Mouse (Mus musculus) heart, embryonic 11.5 days (tissue): ENCODE results near the gene Pmel. TPM values are rescaled to one million over a fixed set of nuclear protein-coding genes. Genes with fewer than 3 reads are reported as not detected.

Experiments
- ATAC-seq: fragments of 200-750 bp; cut with Nextera tagmentation; replicated peaks from 2 replicates; pipeline ENCODE4 v1.8.0; 2017; ENCODE audit warnings: moderate library complexity; ENCODE audit not compliant: insufficient number of reproducible peaks, low FRiP score, low TSS enrichment
- H3K27ac ChIP-seq: fragments of 300-500 bp; sonication (generic); 2 replicates; pipeline ENCODE4 v1.5.1; 2014; ENCODE audit warnings: mild to moderate bottlenecking, low read depth, low read length
- H3K27me3 ChIP-seq: fragments of 300-500 bp; sonication (generic); 2 replicates; pipeline ENCODE4 v1.6.1; 2014; ENCODE audit warnings: mild to moderate bottlenecking, low read length, mixed read lengths; ENCODE audit not compliant: control insufficient read depth, insufficient read depth
- H3K36me3 ChIP-seq: fragments of 300-500 bp; sonication (generic); 2 replicates; pipeline ENCODE4 v1.6.1; 2014; ENCODE audit warnings: mild to moderate bottlenecking, low read length, moderate library complexity, mixed read lengths; ENCODE audit not compliant: control insufficient read depth, insufficient read depth
- H3K4me1 ChIP-seq: fragments of 300-500 bp; sonication (generic); 2 replicates; pipeline ENCODE4 v1.6.1; 2014; ENCODE audit warnings: low read length; ENCODE audit not compliant: control insufficient read depth, insufficient read depth
- H3K4me2 ChIP-seq: fragments of 300-500 bp; sonication (generic); 2 replicates; pipeline ENCODE4 v1.6.1; 2014; ENCODE audit warnings: mild to moderate bottlenecking, moderate library complexity
- H3K4me3 ChIP-seq: fragments of 300-500 bp; sonication (generic); 2 replicates; pipeline ENCODE4 v1.5.1; 2014; ENCODE audit warnings: low read depth, low read length
- H3K9ac ChIP-seq: fragments of 300-500 bp; sonication (generic); 2 replicates; pipeline ENCODE4 v1.6.1; 2014; ENCODE audit warnings: mild to moderate bottlenecking, low read depth, low read length, moderate library complexity
- H3K9me3 ChIP-seq: fragments of 300-500 bp; sonication (generic); replicated peaks from 2 replicates; pipeline ENCODE4 v1.6.1; 2016; ENCODE audit warnings: low read length; ENCODE audit not compliant: control insufficient read depth
- WGBS: fragments of 180-500 bp; shearing (Covaris S2); extraction: QIAGEN DNeasy Blood & Tissue Kit; methylation state at CpG from one replicate; pipeline ENCODE4 v1.1.7; 2014; ENCODE audit not compliant: insufficient replicate concordance; 5-methylcytosine and 5-hydroxymethylcytosine counted together
- polyA plus RNA-seq: library from polyadenylated mRNA; unstranded; fragments of >200 nt; fragmentation: Nextera tagmentation; extraction: Ambion mirVana; gene quantifications from 2 replicates; pipeline ENCODE4 v1.2.1, GENCODE M21; 2014

Gene Pmel
- polyA plus RNA-seq: 0.96 and 1.5 TPM in 2 replicates

- H3K36me3 ChIP-seq: peaks cover 18% of the 10 kb centered on the region
- no peaks in the 10 kb centered on the region for H3K27me3 ChIP-seq
- H3K9ac ChIP-seq: peak within 1 kb of the TSS; percentile 94
- H3K9me3 ChIP-seq: no peaks in the 10 kb centered on the region
- peaks cover 21% of the 10 kb centered on the region for H3K4me1 ChIP-seq
- peak within 1 kb of the TSS; percentile 86 for H3K4me3 ChIP-seq
- no peak for ATAC-seq
- peak within 1 kb of the TSS; percentile 85 for H3K4me2 ChIP-seq
- H3K27ac ChIP-seq: peak within 1 kb of the TSS; percentile 98
- WGBS: 18% methylated on average over 4 of the region's 4 CpGs
Observed at GRCm38 (mm10) chr10:128703895-128704294, at the start of gene Pmel. Gene Pmel, plus strand, starts transcription at chr10:128704195.

- H3K9me3 ChIP-seq: no peaks in the 10 kb centered on the region
- H3K36me3 ChIP-seq: no peaks in the 10 kb centered on the region
- WGBS: 41% methylated on average over 3 of the region's 3 CpGs
- H3K4me1 ChIP-seq: no peaks in the 10 kb centered on the region
- no peak overlapping the region for H3K9ac ChIP-seq
- H3K4me2 ChIP-seq: no peak overlapping the region
- no peak overlapping the region for H3K4me3 ChIP-seq
- ATAC-seq: no peak
- no peak overlapping the region for H3K27ac ChIP-seq
- H3K27me3 ChIP-seq: no peaks in the 10 kb centered on the region
Observed at GRCm38 (mm10) chr10:128655254-128655653, 48.7 kb upstream of the Pmel start.

GRCm38 (mm10) chr10:128656731-128657130 is 47.3 kb upstream of the Pmel start:
- no peaks in the 10 kb centered on the region for H3K36me3 ChIP-seq

GRCm38 (mm10) chr10:128657844-128658243 is 46.2 kb upstream of the Pmel start:
- Histone ChIP-seq H3K9me3 (no peaks in the 10 kb centered on the region), H3K36me3 (no peaks in the 10 kb centered on the region), H3K27ac (no peak overlapping the region), H3K27me3 (no peaks in the 10 kb centered on the region), H3K9ac (no peak overlapping the region), H3K4me2 (no peak overlapping the region), H3K4me1 (no peaks in the 10 kb centered on the region), H3K4me3 (no peak overlapping the region)
- WGBS: 54% methylated on average over 9 of the region's 9 CpGs
- no peak for ATAC-seq

More at GRCm38 (mm10) chr10:128656731-128657130, 47.3 kb upstream of the Pmel start:
- H3K4me2 ChIP-seq: no peak overlapping the region
- 98% methylated on average over 1 of the region's 1 CpGs for WGBS
- no peak for ATAC-seq
- H3K9ac ChIP-seq: no peak overlapping the region
- H3K4me1 ChIP-seq: no peaks in the 10 kb centered on the region
- H3K4me3 ChIP-seq: no peak overlapping the region
- H3K27ac ChIP-seq: no peak overlapping the region
- no peaks in the 10 kb centered on the region for H3K9me3 ChIP-seq
- H3K27me3 ChIP-seq: no peaks in the 10 kb centered on the region

GRCm38 (mm10) chr10:128659490-128659889 is 44.5 kb upstream of the Pmel start:
- no peaks in the 10 kb centered on the region for H3K36me3 ChIP-seq
- no peak overlapping the region for H3K9ac ChIP-seq
- no peak overlapping the region for H3K4me2 ChIP-seq
- no peak for ATAC-seq
- no peaks in the 10 kb centered on the region for H3K27me3 ChIP-seq
- WGBS: 39% methylated on average over 9 of the region's 9 CpGs
- no peak overlapping the region for H3K27ac ChIP-seq
- H3K4me1 ChIP-seq: no peaks in the 10 kb centered on the region
- no peaks in the 10 kb centered on the region for H3K9me3 ChIP-seq
- H3K4me3 ChIP-seq: no peak overlapping the region

- Histone ChIP-seq H3K4me3 (no peak overlapping the region), H3K27me3 (no peaks in the 10 kb centered on the region), H3K4me2 (no peak overlapping the region), H3K4me1 (no peaks in the 10 kb centered on the region), H3K27ac (no peak overlapping the region), H3K9me3 (no peaks in the 10 kb centered on the region), H3K9ac (no peak overlapping the region), H3K36me3 (no peaks in the 10 kb centered on the region)
- no peak for ATAC-seq
Observed at GRCm38 (mm10) chr10:128662465-128662864, 41.5 kb upstream of the Pmel start.

- H3K27me3 ChIP-seq: no peaks in the 10 kb centered on the region
- no peaks in the 10 kb centered on the region for H3K36me3 ChIP-seq
- H3K4me1 ChIP-seq: no peaks in the 10 kb centered on the region
- 50% methylated on average over 5 of the region's 5 CpGs for WGBS
- H3K9ac ChIP-seq: no peak overlapping the region
- ATAC-seq: no peak
- no peaks in the 10 kb centered on the region for H3K9me3 ChIP-seq
- no peak overlapping the region for H3K4me3 ChIP-seq
- H3K4me2 ChIP-seq: no peak overlapping the region
- no peak overlapping the region for H3K27ac ChIP-seq
Observed at GRCm38 (mm10) chr10:128663441-128664220, 40.4 kb upstream of the Pmel start.

- H3K27me3 ChIP-seq: no peaks in the 10 kb centered on the region
- 62% methylated on average over 3 of the region's 3 CpGs for WGBS
- no peaks in the 10 kb centered on the region for H3K4me1 ChIP-seq
- no peaks in the 10 kb centered on the region for H3K36me3 ChIP-seq
- no peak overlapping the region for H3K9ac ChIP-seq
- no peaks in the 10 kb centered on the region for H3K9me3 ChIP-seq
- no peak for ATAC-seq
- H3K4me2 ChIP-seq: no peak overlapping the region
- H3K4me3 ChIP-seq: no peak overlapping the region
- H3K27ac ChIP-seq: no peak overlapping the region
Observed at GRCm38 (mm10) chr10:128664808-128665207, 39.2 kb upstream of the Pmel start.

GRCm38 (mm10) chr10:128665307-128665706 is 38.7 kb upstream of the Pmel start:
- ATAC-seq: no peak
- H3K4me3 ChIP-seq: no peak overlapping the region
- no peaks in the 10 kb centered on the region for H3K36me3 ChIP-seq
- H3K9me3 ChIP-seq: no peaks in the 10 kb centered on the region
- WGBS: 70% methylated on average over 3 of the region's 3 CpGs
- H3K4me2 ChIP-seq: no peak overlapping the region
- no peak overlapping the region for H3K9ac ChIP-seq
- no peak overlapping the region for H3K27ac ChIP-seq
- no peaks in the 10 kb centered on the region for H3K4me1 ChIP-seq
- H3K27me3 ChIP-seq: peaks cover 2% of the 10 kb centered on the region; the same call in 1 of the 2 replicates
